Comparison of ENCODE assay signal across 11 mouse cellular contexts in the genomic region with DNA sequence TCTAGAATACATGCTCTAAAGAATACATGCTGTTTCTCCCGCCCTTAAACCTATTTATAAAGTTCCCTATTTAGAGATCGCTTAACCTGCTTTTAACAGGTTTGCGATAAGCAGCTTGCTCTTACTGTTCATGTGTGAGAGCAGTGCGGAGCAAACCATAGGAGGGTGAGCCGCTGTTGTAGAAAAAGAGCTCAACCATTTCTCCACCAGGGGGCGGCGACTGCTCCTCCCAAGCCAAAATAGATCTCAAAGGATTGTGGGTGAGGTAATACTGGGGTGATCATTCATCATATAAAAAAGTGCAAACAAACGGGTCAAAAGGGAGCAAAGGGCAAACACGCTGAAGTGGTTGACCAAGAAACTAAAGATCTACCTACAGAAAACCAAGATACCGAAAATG. TPM values are rescaled to one million over a fixed set of nuclear protein-coding genes. Genes with fewer than 3 reads are reported as not detected.
DNase-seq lines count a peak whose midpoint lies in the region; ATAC-seq and TF ChIP-seq lines count a peak whose summit lies in the region.
"Had no signal": no experiment of that assay in that cellular context is flagged by ENCODE, and none has a peak within 500 bp of the region (broad histone marks: within the 10 kb centered on the region; RNA-seq: fewer than 3 reads in every experiment).

No protein-coding gene starts in this region.

- intact Hi-C loops in heart, postnatal 25 days (cut with DNase I) = no loop called here

- WGBS in kidney, postnatal 0 days = 84% methylated on average over 10 of the region's 10 CpGs

- no peaks in the 10 kb centered on the region for H3K27me3 ChIP-seq in kidney, postnatal 0 days (ENCODE audit: insufficient read depth, low read length)
- H3K27me3 ChIP-seq in MEL (ENCODE audit: control insufficient read depth in 1 of 2, insufficient read depth in 2 of 2, low read length in 2 of 2) = no peaks in the 10 kb centered on the region
- H3K27me3 ChIP-seq: heart, embryonic 15.5 days had no signal

- H3K4me3 ChIP-seq in kidney, postnatal 0 days (replicated peaks; ENCODE audit: low read depth, low read length) = no peak overlapping the region
- H3K4me3 ChIP-seq in MEL (ENCODE audit: control insufficient read depth in 1 of 2, insufficient read depth in 1 of 2, low read depth in 2 of 2, low read length in 2 of 2) = no peak overlapping the region
- H3K4me3 ChIP-seq: forebrain, embryonic 10.5 days; heart, embryonic 15.5 days had no signal

- H3K27ac ChIP-seq in kidney, postnatal 0 days = no peak overlapping the region
- no peak overlapping the region for H3K27ac ChIP-seq in MEL (ENCODE audit: control insufficient read depth, low read depth, low read length)
- H3K27ac ChIP-seq: forebrain, embryonic 10.5 days; heart, embryonic 15.5 days had no signal

- no peak overlapping the region for H3K9ac ChIP-seq in kidney, postnatal 0 days (ENCODE audit: low read depth, low read length)
- H3K9ac ChIP-seq in MEL (ENCODE audit: control insufficient read depth, low read depth, low read length, poor library complexity, severe bottlenecking) = no peak overlapping the region
- H3K9ac ChIP-seq: heart, embryonic 15.5 days had no signal

- no peak for TF ChIP-seq POLR2A in MEL (IDR thresholded peaks at IDR 0.05; ENCODE audit: control insufficient read depth in 1 of 2, insufficient read depth in 1 of 2, low read depth in 1 of 2, low read length in 2 of 2, poor library complexity in 1 of 2)

- TF ChIP-seq EP300 in MEL (IDR thresholded peaks at IDR 0.05; ENCODE audit: low read depth in 1 of 2, low read length in 2 of 2) = no peak

- TF ChIP-seq RAD21 in MEL (IDR thresholded peaks at IDR 0.05; ENCODE audit: low read depth, low read length) = peak; percentile 23; the same call in 1 of the 2 replicates

- H3K4me2 ChIP-seq in kidney, postnatal 0 days (ENCODE audit: low read length) = no peak overlapping the region
- H3K4me2 ChIP-seq: heart, embryonic 15.5 days had no signal

- no peaks in the 10 kb centered on the region for H3K9me3 ChIP-seq in kidney, postnatal 0 days (replicated peaks; ENCODE audit: low read length)
- no peaks in the 10 kb centered on the region for H3K9me3 ChIP-seq in MEL (replicated peaks; ENCODE audit: insufficient read depth, low read length)
- H3K9me3 ChIP-seq: forebrain, embryonic 10.5 days; heart, embryonic 15.5 days had no signal

- ATAC-seq in kidney, postnatal 0 days (replicated peaks; ENCODE audit: low FRiP score, low read depth) = no peak

- H3K36me3 ChIP-seq in kidney, postnatal 0 days (ENCODE audit: insufficient read depth, low read length) = no peaks in the 10 kb centered on the region
- H3K36me3 ChIP-seq in MEL (ENCODE audit: control insufficient read depth in 1 of 2, insufficient read depth in 2 of 2, low read length in 2 of 2) = no peaks in the 10 kb centered on the region; a peak in 1 of 4 replicates

- DNase-seq in adrenal gland, postnatal 10 days = peak; percentile 7
- DNase-seq in adrenal gland, adult 8-10 months = no peak
- no peak for DNase-seq in kidney, postnatal 0 days (ENCODE audit: low spot score)
- DNase-seq in kidney, adult 11 months = no peak
- peak; percentile 45 for DNase-seq in MEL (ENCODE audit: low read depth, low spot score)
- DNase-seq in lung, postnatal 36 days = peak; percentile 37
- no peak for DNase-seq in right cerebral cortex, postnatal 14 days
- no peak for DNase-seq in heart, postnatal 25 days (ENCODE audit: low spot score)

- H3K79me2 ChIP-seq in MEL (ENCODE audit: control insufficient read depth, insufficient read depth, low read length, poor library complexity) = no peaks in the 10 kb centered on the region

- no peaks in the 10 kb centered on the region for H3K4me1 ChIP-seq in kidney, postnatal 0 days (replicated peaks; ENCODE audit: insufficient read depth, low read length)
- H3K4me1 ChIP-seq in MEL (ENCODE audit: control insufficient read depth in 1 of 2, insufficient read depth in 2 of 2, low read length in 2 of 2) = no peaks in the 10 kb centered on the region
- H3K4me1 ChIP-seq: forebrain, embryonic 10.5 days; heart, embryonic 15.5 days had no signal

- peak; percentile 40 for TF ChIP-seq CTCF in kidney, postnatal 0 days (IDR thresholded peaks at IDR 0.05; ENCODE audit: low read depth)
- TF ChIP-seq CTCF in MEL (IDR thresholded peaks at IDR 0.05 in 2 of 3, conservative IDR thresholded peaks at IDR 0.05 in 1 of 3; ENCODE audit: control insufficient read depth in 1 of 3, insufficient read depth in 1 of 3, low read depth in 2 of 3, low read length in 3 of 3, poor library complexity in 1 of 3, severe bottlenecking in 1 of 3) = peak; percentile 43 to 66 (median 59)

TF ChIP-seq in MEL, 35 proteins besides CTCF, POLR2A, EP300 and RAD21:
- TF ChIP-seq HCFC1 (IDR thresholded peaks at IDR 0.05; ENCODE audit: low read depth, low read length) (no peak), SMC3 (IDR thresholded peaks at IDR 0.05; ENCODE audit: low read depth, low read length) (peak; percentile 61)

RNA-seq across cellular contexts. Expression of gene Yy2, which starts 5.0 kb away (rescaled TPM):
- total RNA-seq in adrenal gland, postnatal 10 days (2021) = 1 to 10 TPM in 1 of 2 experiments, not detected in 1; 1.5 TPM
- total RNA-seq in adrenal gland, adult 8-10 months (2022) = 1 to 10 TPM in 1 of 4 experiments, under 1 TPM in 1, not detected in 2; 0.14 to 1.0 TPM
- polyA plus RNA-seq in kidney, postnatal 0 days (2015; fragmentation: Nextera tagmentation; extraction: Ambion mirVana) = 2.6 TPM in 2 replicates
- 2.0 and 2.1 TPM in 2 replicates for total RNA-seq in MEL (2012; rRNA removed)
- polyA plus RNA-seq in MEL (2012; ENCODE audit: insufficient read depth in 1 of 2, insufficient read length in 2 of 2, low read depth in 1 of 2, low replicate concordance in 2 of 2, missing spikeins in 1 of 2) = not detected
- under 1 TPM; 0.22 to 0.39 TPM for total RNA-seq in heart, postnatal 25 days (2021)
- total RNA-seq: left cerebral cortex, adult 18-20 months had no signal

RNA-seq across cellular contexts. Expression of gene Mbtps2, which starts 34.7 kb away (rescaled TPM):
- 10 to 100 TPM; 22.0 to 22.9 TPM for total RNA-seq in adrenal gland, postnatal 10 days (2021)
- total RNA-seq in adrenal gland, adult 8-10 months (2022) = 10 to 100 TPM; 24.1 to 27.7 (median 26.0) TPM
- 14.2 and 16.8 TPM in 2 replicates for polyA plus RNA-seq in kidney, postnatal 0 days (2015; fragmentation: Nextera tagmentation; extraction: Ambion mirVana)
- 7.0 and 7.7 TPM in 2 replicates for total RNA-seq in MEL (2012; rRNA removed)
- 100 to 1,000 TPM in 1 of 2 experiments, 10 to 100 TPM in 1; 31.8 to 209 TPM for polyA plus RNA-seq in MEL (2012; ENCODE audit: insufficient read depth in 1 of 2, insufficient read length in 2 of 2, low read depth in 1 of 2, low replicate concordance in 2 of 2, missing spikeins in 1 of 2)
- total RNA-seq in heart, postnatal 25 days (2021) = 10 to 100 TPM; 10.7 to 12.2 TPM

Comparison
In these comparisons a context has a peak if more than half of its experiments do, and no peak if none do; other contexts are left out.
1. DNase-seq: peak in adrenal gland, postnatal 10 days (single experiment), MEL (single experiment) and lung, postnatal 36 days (single experiment); none in adrenal gland, adult 8-10 months (single experiment), kidney, postnatal 0 days (single experiment), kidney, adult 11 months (single experiment), right cerebral cortex, postnatal 14 days (single experiment) and heart, postnatal 25 days (single experiment).